Mouse (Mus musculus) cortical plate, adult 2 months (tissue): ENCODE measurements around the gene Usp24.

Experiments used
- CTCF ChIP-seq: fragments of 200-500 bp; IDR thresholded peaks from 2 replicates; pipeline ENCODE4 v1.5.1; 2011; ENCODE audit warnings: mild to moderate bottlenecking, control low read depth, low read length; ENCODE audit not compliant: insufficient read depth; ENCODE audit errors: extremely low read depth
- POLR2A ChIP-seq: fragments of 200-500 bp; IDR thresholded peaks from 2 replicates; pipeline ENCODE4 v1.6.1; 2011; ENCODE audit warnings: mild to moderate bottlenecking, low read length, control low read depth; ENCODE audit not compliant: insufficient read depth; ENCODE audit errors: extremely low read depth

DNA sequence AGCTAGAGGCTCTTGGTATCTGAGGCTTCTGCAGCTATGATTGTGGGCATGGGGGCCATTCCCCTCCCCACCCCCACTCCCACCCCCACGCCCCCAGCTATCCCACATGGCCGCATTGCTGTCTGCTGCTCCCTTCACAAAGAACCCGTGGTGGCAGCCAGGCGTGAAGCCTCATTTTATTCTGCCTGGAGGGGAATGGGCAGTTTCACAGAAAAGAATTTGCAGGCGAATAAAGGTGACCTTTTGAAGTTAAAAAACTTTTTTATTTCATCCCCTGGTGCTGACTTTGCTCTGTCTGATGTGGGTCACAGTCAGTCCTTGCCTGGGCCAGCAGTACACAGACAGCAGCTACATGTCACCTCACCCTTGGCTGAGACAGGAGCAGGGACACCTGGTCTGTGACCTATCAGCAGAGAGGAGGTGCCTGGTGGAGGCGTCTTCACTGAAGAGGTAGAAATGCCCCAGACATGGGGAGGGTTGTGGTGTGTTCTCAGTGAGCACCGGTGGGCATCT, 167.3 kb downstream of the Usp24 start:
- no peak for TF ChIP-seq POLR2A
- TF ChIP-seq CTCF = no peak
